Mouse (Mus musculus) forebrain, embryonic 11.5 days (tissue): ENCODE results near the gene Rab11fip4. TPM values are rescaled to one million over a fixed set of nuclear protein-coding genes. Genes with fewer than 3 reads are reported as not detected.

Source experiments
- ATAC-seq: fragments of 200-750 bp; cut with Nextera tagmentation; replicated peaks from 2 replicates; pipeline ENCODE4 v1.8.0; 2017; ENCODE audit warnings: moderate TSS enrichment; ENCODE audit not compliant: low FRiP score
- DNase-seq: peaks from one replicate; pipeline ENCODE4 v3.0.0-alpha.2; 2017; ENCODE audit warnings: low spot score
- H3K27ac ChIP-seq: fragments of 300-500 bp; sonication (generic); 2 replicates; pipeline ENCODE4 v1.5.1; 2014; ENCODE audit warnings: low read depth, low read length
- H3K27me3 ChIP-seq: fragments of 300-500 bp; sonication (generic); 2 replicates; pipeline ENCODE4 v1.6.1; 2014; ENCODE audit warnings: mild to moderate bottlenecking, low read length, mixed read lengths; ENCODE audit not compliant: control insufficient read depth, insufficient read depth
- H3K36me3 ChIP-seq: fragments of 300-500 bp; sonication (generic); 2 replicates; pipeline ENCODE4 v1.6.1; 2014; ENCODE audit warnings: mild to moderate bottlenecking, low read length, moderate library complexity, mixed read lengths; ENCODE audit not compliant: control insufficient read depth, insufficient read depth
- H3K4me1 ChIP-seq: fragments of 300-500 bp; sonication (generic); replicated peaks from 2 replicates; pipeline ENCODE4 v1.6.1; 2014; ENCODE audit warnings: low read length, mixed read lengths; ENCODE audit not compliant: control insufficient read depth, insufficient read depth
- H3K4me2 ChIP-seq: fragments of 300-500 bp; sonication (generic); 2 replicates; pipeline ENCODE4 v1.6.1; 2014; ENCODE audit warnings: low read depth, mild to moderate bottlenecking, low read length, moderate library complexity, mixed read lengths; ENCODE audit not compliant: severe bottlenecking
- H3K4me3 ChIP-seq: fragments of 300-500 bp; sonication (generic); 2 replicates; pipeline ENCODE4 v1.5.1; 2014; ENCODE audit warnings: low read depth, low read length
- H3K9ac ChIP-seq: fragments of 300-500 bp; sonication (generic); 2 replicates; pipeline ENCODE4 v1.6.1; 2014; ENCODE audit warnings: low read length
- H3K9me3 ChIP-seq: fragments of 300-500 bp; sonication (generic); 2 replicates; pipeline ENCODE4 v1.6.1; 2016; ENCODE audit warnings: low read length, mixed read lengths; ENCODE audit not compliant: control insufficient read depth
- WGBS: fragments of 180-500 bp; shearing (Covaris S2); extraction: QIAGEN DNeasy Blood & Tissue Kit; methylation state at CpG from one replicate; pipeline ENCODE4 v1.1.7; 2014; 5-methylcytosine and 5-hydroxymethylcytosine counted together
- polyA plus RNA-seq: library from polyadenylated mRNA; unstranded; fragments of >200 nt; fragmentation: Nextera tagmentation; extraction: Ambion mirVana; gene quantifications from 2 replicates; pipeline ENCODE4 v1.2.1, GENCODE M21; 2014

Gene Rab11fip4
- polyA plus RNA-seq, 1 experiment from 2014 or later: 16.0 TPM

- H3K9me3 ChIP-seq: no peaks in the 10 kb centered on the region
- no peaks in the 10 kb centered on the region for H3K4me1 ChIP-seq
- DNase-seq (no peak), ATAC-seq (no peak)
- WGBS: 90% methylated on average over 5 of the region's 5 CpGs
- no peaks in the 10 kb centered on the region; the same call in 1 of the 2 replicates for H3K36me3 ChIP-seq
- no peak overlapping the region for H3K4me3 ChIP-seq
- no peak overlapping the region for H3K27ac ChIP-seq
- no peaks in the 10 kb centered on the region for H3K27me3 ChIP-seq
- H3K9ac ChIP-seq: no peak overlapping the region
- H3K4me2 ChIP-seq: no peak overlapping the region
Observed at GRCm38 (mm10) chr11:79681182-79681581, 90.2 kb downstream of the Rab11fip4 start.

- Histone ChIP-seq H3K4me3 (no peak overlapping the region), H3K4me1 (no peaks in the 10 kb centered on the region), H3K9me3 (no peaks in the 10 kb centered on the region), H3K27me3 (no peaks in the 10 kb centered on the region), H3K9ac (no peak overlapping the region), H3K4me2 (no peak overlapping the region), H3K27ac (no peak overlapping the region), H3K36me3 (no peaks in the 10 kb centered on the region; the same call in 1 of the 2 replicates)
- WGBS: 81% methylated on average over 3 of the region's 3 CpGs
- no peak for DNase-seq
- no peak for ATAC-seq
Observed at GRCm38 (mm10) chr11:79681798-79682197, 90.8 kb downstream of the Rab11fip4 start.

- WGBS: 93% methylated on average over 11 of the region's 11 CpGs
- no peaks in the 10 kb centered on the region for H3K4me1 ChIP-seq
Observed at GRCm38 (mm10) chr11:79685109-79685508, 94.1 kb downstream of the Rab11fip4 start.

GRCm38 (mm10) chr11:79686501-79687121 is 95.6 kb downstream of the Rab11fip4 start:
- DNase-seq (peak; percentile 95), ATAC-seq (peak; percentile 61; the same call in 1 of the 2 replicates)
- Histone ChIP-seq H3K36me3 (no peaks in the 10 kb centered on the region; the same call in 1 of the 2 replicates), H3K4me1 (no peaks in the 10 kb centered on the region), H3K4me2 (no peak overlapping the region), H3K9me3 (no peaks in the 10 kb centered on the region), H3K9ac (no peak overlapping the region), H3K4me3 (no peak overlapping the region), H3K27me3 (no peaks in the 10 kb centered on the region), H3K27ac (no peak overlapping the region)
- WGBS: 66% methylated on average over 26 of the region's 26 CpGs

More at GRCm38 (mm10) chr11:79685109-79685508, 94.1 kb downstream of the Rab11fip4 start:
- DNase-seq (no peak), ATAC-seq (no peak)
- H3K9ac ChIP-seq: no peak overlapping the region
- H3K27me3 ChIP-seq: no peaks in the 10 kb centered on the region
- no peaks in the 10 kb centered on the region for H3K9me3 ChIP-seq
- H3K36me3 ChIP-seq: no peaks in the 10 kb centered on the region; the same call in 1 of the 2 replicates
- H3K27ac ChIP-seq: no peak overlapping the region
- H3K4me2 ChIP-seq: no peak overlapping the region
- no peak overlapping the region for H3K4me3 ChIP-seq

GRCm38 (mm10) chr11:79689916-79690315 is 98.9 kb downstream of the Rab11fip4 start:
- H3K4me2 ChIP-seq: no peak overlapping the region
- no peaks in the 10 kb centered on the region for H3K4me1 ChIP-seq
- H3K4me3 ChIP-seq: no peak overlapping the region
- DNase-seq (no peak), ATAC-seq (no peak)
- H3K27me3 ChIP-seq: no peaks in the 10 kb centered on the region
- no peak overlapping the region for H3K9ac ChIP-seq
- H3K9me3 ChIP-seq: no peaks in the 10 kb centered on the region
- no peaks in the 10 kb centered on the region; the same call in 1 of the 2 replicates for H3K36me3 ChIP-seq
- 90% methylated on average over 1 of the region's 1 CpGs for WGBS
- no peak overlapping the region for H3K27ac ChIP-seq

GRCm38 (mm10) chr11:79691513-79691912 is 100.5 kb downstream of the Rab11fip4 start:
- Histone ChIP-seq H3K9me3 (no peaks in the 10 kb centered on the region), H3K4me3 (no peak overlapping the region), H3K4me2 (no peak overlapping the region), H3K9ac (no peak overlapping the region; the same call in 1 of the 2 replicates), H3K27ac (no peak overlapping the region), H3K4me1 (0 out of 2 replicates have a peak, but pooled peaks cover 2% of the 10 kb centered on the region), H3K27me3 (no peaks in the 10 kb centered on the region), H3K36me3 (no peaks in the 10 kb centered on the region; the same call in 1 of the 2 replicates)
- DNase-seq: no peak
- ATAC-seq: no peak
- WGBS: 91% methylated on average over 9 of the region's 9 CpGs

- Histone ChIP-seq H3K27me3 (no peaks in the 10 kb centered on the region), H3K9me3 (no peaks in the 10 kb centered on the region), H3K9ac (no peak overlapping the region; the same call in none of the 2 replicates), H3K4me3 (no peak overlapping the region), H3K36me3 (no peaks in the 10 kb centered on the region; the same call in 1 of the 2 replicates), H3K27ac (peak overlapping the region; percentile 18; the same call in 1 of the 2 replicates), H3K4me2 (no peak overlapping the region), H3K4me1 (0 out of 2 replicates have a peak, but pooled peaks cover 2% of the 10 kb centered on the region)
- no peak for DNase-seq
- no peak for ATAC-seq
- 60% methylated on average over 19 of the region's 19 CpGs for WGBS
Observed at GRCm38 (mm10) chr11:79696390-79697307, 105.6 kb downstream of the Rab11fip4 start.

- DNase-seq (no peak), ATAC-seq (no peak)
- 91% methylated on average over 5 of the region's 5 CpGs for WGBS
- Histone ChIP-seq H3K9me3 (no peaks in the 10 kb centered on the region), H3K36me3 (no peaks in the 10 kb centered on the region; the same call in 1 of the 2 replicates), H3K27ac (no peak overlapping the region), H3K9ac (no peak overlapping the region), H3K4me1 (peaks cover 7% of the 10 kb centered on the region), H3K4me3 (no peak overlapping the region), H3K4me2 (no peak overlapping the region), H3K27me3 (no peaks in the 10 kb centered on the region)
Observed at GRCm38 (mm10) chr11:79698071-79698470, 107.1 kb downstream of the Rab11fip4 start.
